Mouse (Mus musculus) brain, embryonic 14.5 days (tissue): ENCODE measurements around the gene Csnk2a2.

Source experiments
- CTCF ChIP-seq: fragments of 200-500 bp; IDR thresholded peaks from 2 replicates; pipeline ENCODE4 v1.5.1; 2012; ENCODE audit warnings: inconsistent platforms, mild to moderate bottlenecking, moderate library complexity, borderline replicate concordance; ENCODE audit not compliant: insufficient read depth, insufficient read length; ENCODE audit errors: extremely low read depth
- POLR2A ChIP-seq: fragments of 200-500 bp; IDR thresholded peaks from 2 replicates; pipeline ENCODE4 v1.6.1; 2012; ENCODE audit warnings: mild to moderate bottlenecking, inconsistent platforms, borderline replicate concordance; ENCODE audit not compliant: poor library complexity, insufficient read depth, insufficient read length, severe bottlenecking; ENCODE audit errors: extremely low read depth

DNA sequence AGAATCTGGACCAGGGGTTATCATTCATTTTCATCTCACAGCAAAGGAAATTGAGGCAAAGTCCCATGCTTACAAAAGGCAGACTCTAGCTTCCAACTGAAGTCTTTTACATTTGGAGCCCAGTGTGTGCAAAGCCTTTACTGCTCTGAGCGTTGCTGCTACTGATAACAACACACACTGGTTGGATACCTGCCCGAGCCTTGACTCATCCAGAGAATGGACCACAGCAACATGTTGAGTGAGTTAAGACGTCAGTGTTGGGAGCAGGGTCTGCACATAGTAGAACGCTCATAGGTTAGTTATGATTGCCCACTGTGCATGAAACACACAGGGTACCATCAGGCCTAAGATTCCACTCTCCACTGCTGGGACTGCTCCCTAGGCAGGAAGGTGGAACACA, 34.2 kb upstream of the Csnk2a2 start:
- TF ChIP-seq POLR2A (no peak), CTCF (no peak)
